Comparison of ENCODE assay signal across 8 mouse cellular contexts in the genomic region with DNA sequence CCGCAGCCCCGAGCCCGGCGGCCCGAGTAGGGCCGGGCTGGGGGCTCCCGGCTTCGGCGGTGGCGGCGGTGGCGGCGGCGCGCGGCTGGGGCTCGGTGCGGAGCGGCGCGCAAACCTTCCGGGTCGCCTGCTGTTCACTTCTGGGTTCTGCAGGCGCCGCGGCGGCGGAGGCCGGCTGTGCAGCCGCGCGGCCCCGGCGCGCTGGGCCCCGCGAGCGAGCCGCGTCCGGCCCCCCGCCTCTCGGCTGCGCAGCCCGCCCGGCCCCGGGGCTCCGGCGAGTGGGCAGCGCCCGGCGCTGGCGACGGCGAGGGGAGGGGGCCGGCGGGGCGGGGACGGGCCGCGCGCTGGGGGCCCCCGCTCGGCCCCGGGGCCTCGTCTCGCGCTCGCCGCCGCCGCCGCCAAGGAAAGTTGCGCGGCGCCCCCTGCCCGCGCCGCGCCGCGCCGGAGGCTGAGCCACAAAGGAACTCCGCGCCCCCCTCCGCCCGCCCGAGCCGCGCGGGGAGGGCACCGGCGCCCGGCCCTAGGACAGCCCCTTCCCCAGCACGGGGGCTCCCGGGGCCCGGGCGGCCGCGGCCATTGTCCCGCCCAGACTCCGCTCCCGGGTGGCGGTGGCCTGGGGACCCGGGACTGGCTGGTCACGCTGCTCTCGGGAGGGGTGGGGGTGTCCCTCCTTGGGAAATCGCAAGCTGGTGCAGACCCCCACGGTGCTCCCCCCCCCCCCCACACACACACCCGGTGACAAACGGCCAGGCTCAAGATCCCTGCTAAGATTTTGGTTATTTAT. TPM values are rescaled to one million over a fixed set of nuclear protein-coding genes. Genes with fewer than 3 reads are reported as not detected.
A peak's percentile ranks its signal among the peaks of the same experiment; 100 is the strongest.
DNase-seq lines count a peak whose midpoint lies in the region; ATAC-seq and TF ChIP-seq lines count a peak whose summit lies in the region.

Gene Zfp362 (minus strand): TSS at position 3 of the 784 bp plus-strand sequence.

- peak within 1 kb of the TSS; percentile 96 for H3K4me3 ChIP-seq in layer of hippocampus, adult 2 months
- peak within 1 kb of the TSS; percentile 57 for H3K4me3 ChIP-seq in forebrain, embryonic 16.5 days (replicated peaks; ENCODE audit: low read length)
- H3K4me3 ChIP-seq in hindbrain, embryonic 14.5 days (replicated peaks; ENCODE audit: low read length): peak within 1 kb of the TSS; percentile 64
- H3K4me3 ChIP-seq in limb, embryonic 13.5 days: peak within 1 kb of the TSS; percentile 86
- H3K4me3 ChIP-seq in midbrain, embryonic 16.5 days (ENCODE audit: low read depth, low read length): peak within 1 kb of the TSS; percentile 93
- peak within 1 kb of the TSS; percentile 88 for H3K4me3 ChIP-seq in testis, adult 2 months (ENCODE audit: control insufficient read depth, low read depth, low read length)

- no peaks in the 10 kb centered on the region for H3K27me3 ChIP-seq in forebrain, embryonic 16.5 days (replicated peaks; ENCODE audit: control insufficient read depth, insufficient read depth, low read length)
- H3K27me3 ChIP-seq in hindbrain, embryonic 14.5 days (ENCODE audit: control insufficient read depth, insufficient read depth, low read length): no peaks in the 10 kb centered on the region
- H3K27me3 ChIP-seq in limb, embryonic 13.5 days: no peaks in the 10 kb centered on the region
- no peaks in the 10 kb centered on the region for H3K27me3 ChIP-seq in midbrain, embryonic 16.5 days (ENCODE audit: control insufficient read depth, insufficient read depth, low read depth, low read length)
- no peaks in the 10 kb centered on the region; the same call in 1 of the 2 replicates for H3K27me3 ChIP-seq in testis, adult 2 months (ENCODE audit: control insufficient read depth, insufficient read depth, low read length)

- TF ChIP-seq CTCF in layer of hippocampus, adult 2 months (conservative IDR thresholded peaks at IDR 0.05): no peak
- TF ChIP-seq CTCF in brain, embryonic 14.5 days (IDR thresholded peaks at IDR 0.05; ENCODE audit: borderline replicate concordance, extremely low read depth, insufficient read depth, insufficient read length): no peak
- TF ChIP-seq CTCF in testis, adult 2 months (IDR thresholded peaks at IDR 0.05; ENCODE audit: control insufficient read depth, insufficient read depth, insufficient replicate concordance, low read depth, low read length): no peak

- ATAC-seq in forebrain, embryonic 16.5 days: peak; percentile 61
- peak; percentile 62 for ATAC-seq in hindbrain, embryonic 14.5 days (ENCODE audit: low FRiP score)
- peak; percentile 68 for ATAC-seq in limb, embryonic 13.5 days (ENCODE audit: low FRiP score, low read depth)
- peak; percentile 44 for ATAC-seq in midbrain, embryonic 16.5 days

- no peaks in the 10 kb centered on the region for H3K36me3 ChIP-seq in forebrain, embryonic 16.5 days (ENCODE audit: control insufficient read depth, insufficient read depth)
- no peaks in the 10 kb centered on the region for H3K36me3 ChIP-seq in hindbrain, embryonic 14.5 days (replicated peaks; ENCODE audit: control insufficient read depth, insufficient read depth)
- H3K36me3 ChIP-seq in limb, embryonic 13.5 days: 0 out of 2 replicates have a peak, but pooled peaks cover 2% of the 10 kb centered on the region
- no peaks in the 10 kb centered on the region for H3K36me3 ChIP-seq in midbrain, embryonic 16.5 days (ENCODE audit: control insufficient read depth, insufficient read depth, low read length)
- H3K36me3 ChIP-seq in testis, adult 2 months (ENCODE audit: control insufficient read depth, insufficient read depth, low read length): no peaks in the 10 kb centered on the region

- TF ChIP-seq POLR2A in brain, embryonic 14.5 days (IDR thresholded peaks at IDR 0.05; ENCODE audit: borderline replicate concordance, extremely low read depth, insufficient read depth, insufficient read length, poor library complexity, severe bottlenecking): peak; percentile 53
- 0 out of 2 replicates have a peak, but pooled peaks have one; percentile 11 for TF ChIP-seq POLR2A in testis, adult 2 months (IDR thresholded peaks at IDR 0.05; ENCODE audit: control insufficient read depth, low read depth, low read length)

- peak within 1 kb of the TSS; percentile 100 for H3K4me2 ChIP-seq in forebrain, embryonic 16.5 days (ENCODE audit: low read length)
- H3K4me2 ChIP-seq in hindbrain, embryonic 14.5 days (replicated peaks): peak within 1 kb of the TSS; percentile 99
- H3K4me2 ChIP-seq in limb, embryonic 13.5 days (replicated peaks): peak within 1 kb of the TSS; percentile 99
- H3K4me2 ChIP-seq in midbrain, embryonic 16.5 days (ENCODE audit: low read length): peak within 1 kb of the TSS; percentile 86

- peak within 1 kb of the TSS; percentile 96 for H3K27ac ChIP-seq in layer of hippocampus, adult 2 months
- H3K27ac ChIP-seq in forebrain, embryonic 16.5 days (ENCODE audit: low read length): peak within 1 kb of the TSS; percentile 95
- peak within 1 kb of the TSS; percentile 98 for H3K27ac ChIP-seq in hindbrain, embryonic 14.5 days
- H3K27ac ChIP-seq in limb, embryonic 13.5 days: peak within 1 kb of the TSS; percentile 99
- peak within 1 kb of the TSS; percentile 95 for H3K27ac ChIP-seq in midbrain, embryonic 16.5 days (ENCODE audit: low read length)
- H3K27ac ChIP-seq in testis, adult 2 months (ENCODE audit: control insufficient read depth, insufficient read depth, low read depth, low read length): peak within 1 kb of the TSS; percentile 84

- DNase-seq in layer of hippocampus, adult 2 months (ENCODE audit: low spot score in 2 of 2): peak in 1 of 2 experiments; percentile 45
- no peak for DNase-seq in layer of hippocampus, adult 9-11 months
- DNase-seq in brain, embryonic 14.5 days (ENCODE audit: low read depth): peak; percentile 71
- peak; percentile 49 for DNase-seq in hindbrain, embryonic 14.5 days (ENCODE audit: low spot score)

- WGBS in forebrain, embryonic 16.5 days: 0% methylated on average over 53 of the region's 111 CpGs
- WGBS in hindbrain, embryonic 14.5 days: under 1% methylated on average over 32 of the region's 111 CpGs
- 0% methylated on average over 43 of the region's 111 CpGs for WGBS in limb, embryonic 13.5 days
- under 1% methylated on average over 46 of the region's 111 CpGs for WGBS in midbrain, embryonic 16.5 days

- H3K4me1 ChIP-seq in forebrain, embryonic 16.5 days (replicated peaks; ENCODE audit: control insufficient read depth, insufficient read depth, low read length): peaks cover 42% of the 10 kb centered on the region
- peaks cover 30% of the 10 kb centered on the region for H3K4me1 ChIP-seq in hindbrain, embryonic 14.5 days (replicated peaks; ENCODE audit: control insufficient read depth, insufficient read depth, low read length)
- H3K4me1 ChIP-seq in limb, embryonic 13.5 days: peaks cover 46% of the 10 kb centered on the region
- peaks cover 36% of the 10 kb centered on the region for H3K4me1 ChIP-seq in midbrain, embryonic 16.5 days (ENCODE audit: control insufficient read depth, insufficient read depth, low read length)
- H3K4me1 ChIP-seq in testis, adult 2 months (ENCODE audit: control insufficient read depth, insufficient read depth, low read length): peaks cover 21% of the 10 kb centered on the region

- peak within 1 kb of the TSS; percentile 96 for H3K9ac ChIP-seq in forebrain, embryonic 16.5 days (replicated peaks; ENCODE audit: low read depth, low read length)
- peak within 1 kb of the TSS; percentile 96 for H3K9ac ChIP-seq in hindbrain, embryonic 14.5 days
- peak within 1 kb of the TSS; percentile 100 for H3K9ac ChIP-seq in limb, embryonic 13.5 days
- H3K9ac ChIP-seq in midbrain, embryonic 16.5 days (ENCODE audit: low read depth, low read length): peak within 1 kb of the TSS; percentile 94

- no peaks in the 10 kb centered on the region for H3K9me3 ChIP-seq in forebrain, embryonic 16.5 days (ENCODE audit: control insufficient read depth, low read length)
- no peaks in the 10 kb centered on the region for H3K9me3 ChIP-seq in hindbrain, embryonic 14.5 days (ENCODE audit: control insufficient read depth, low read length)
- H3K9me3 ChIP-seq in limb, embryonic 13.5 days: no peaks in the 10 kb centered on the region
- H3K9me3 ChIP-seq in midbrain, embryonic 16.5 days (replicated peaks; ENCODE audit: control insufficient read depth, low read length, poor library complexity, severe bottlenecking): no peaks in the 10 kb centered on the region

RNA-seq across cellular contexts. Expression of gene Zfp362, which starts in this region (rescaled TPM):
- total RNA-seq in layer of hippocampus, adult 2 months (2021): 10 to 100 TPM; 25.8 to 26.8 TPM
- polyA plus RNA-seq in brain, embryonic 14.5 days (2012; rRNA removed): 70.0 and 94.1 TPM in 2 replicates
- 45.2 and 47.6 TPM in 2 replicates for polyA plus RNA-seq in forebrain, embryonic 16.5 days (2015; fragmentation: Nextera tagmentation; extraction: Ambion mirVana)
- 29.0 and 33.6 TPM in 2 replicates for polyA plus RNA-seq in hindbrain, embryonic 14.5 days (2014; fragmentation: Nextera tagmentation; extraction: Ambion mirVana)
- 48.9 and 50.3 TPM in 2 replicates for polyA plus RNA-seq in limb, embryonic 13.5 days (2015; fragmentation: Nextera tagmentation; extraction: Ambion mirVana)
- polyA plus RNA-seq in midbrain, embryonic 16.5 days (2015; fragmentation: Nextera tagmentation; extraction: Ambion mirVana): 30.8 and 32.8 TPM in 2 replicates
- 16.0 and 16.5 TPM in 2 replicates for polyA plus RNA-seq in testis, adult 2 months (2012; rRNA removed)
